Mouse (Mus musculus) forebrain, embryonic 11.5 days (tissue): ENCODE results near the gene Arl5c. TPM values are rescaled to one million over a fixed set of nuclear protein-coding genes. Genes with fewer than 3 reads are reported as not detected.

Experiments
- ATAC-seq: fragments of 200-750 bp; cut with Nextera tagmentation; replicated peaks from 2 replicates; pipeline ENCODE4 v1.8.0; 2017; ENCODE audit warnings: moderate TSS enrichment; ENCODE audit not compliant: low FRiP score
- DNase-seq: peaks from one replicate; pipeline ENCODE4 v3.0.0-alpha.2; 2017; ENCODE audit warnings: low spot score
- H3K27ac ChIP-seq: fragments of 300-500 bp; sonication (generic); 2 replicates; pipeline ENCODE4 v1.5.1; 2014; ENCODE audit warnings: low read depth, low read length
- H3K27me3 ChIP-seq: fragments of 300-500 bp; sonication (generic); 2 replicates; pipeline ENCODE4 v1.6.1; 2014; ENCODE audit warnings: mild to moderate bottlenecking, low read length, mixed read lengths; ENCODE audit not compliant: control insufficient read depth, insufficient read depth
- H3K36me3 ChIP-seq: fragments of 300-500 bp; sonication (generic); 2 replicates; pipeline ENCODE4 v1.6.1; 2014; ENCODE audit warnings: mild to moderate bottlenecking, low read length, moderate library complexity, mixed read lengths; ENCODE audit not compliant: control insufficient read depth, insufficient read depth
- H3K4me1 ChIP-seq: fragments of 300-500 bp; sonication (generic); replicated peaks from 2 replicates; pipeline ENCODE4 v1.6.1; 2014; ENCODE audit warnings: low read length, mixed read lengths; ENCODE audit not compliant: control insufficient read depth, insufficient read depth
- H3K4me2 ChIP-seq: fragments of 300-500 bp; sonication (generic); 2 replicates; pipeline ENCODE4 v1.6.1; 2014; ENCODE audit warnings: low read depth, mild to moderate bottlenecking, low read length, moderate library complexity, mixed read lengths; ENCODE audit not compliant: severe bottlenecking
- H3K4me3 ChIP-seq: fragments of 300-500 bp; sonication (generic); 2 replicates; pipeline ENCODE4 v1.5.1; 2014; ENCODE audit warnings: low read depth, low read length
- H3K9ac ChIP-seq: fragments of 300-500 bp; sonication (generic); 2 replicates; pipeline ENCODE4 v1.6.1; 2014; ENCODE audit warnings: low read length
- H3K9me3 ChIP-seq: fragments of 300-500 bp; sonication (generic); 2 replicates; pipeline ENCODE4 v1.6.1; 2016; ENCODE audit warnings: low read length, mixed read lengths; ENCODE audit not compliant: control insufficient read depth
- WGBS: fragments of 180-500 bp; shearing (Covaris S2); extraction: QIAGEN DNeasy Blood & Tissue Kit; methylation state at CpG from one replicate; pipeline ENCODE4 v1.1.7; 2014; 5-methylcytosine and 5-hydroxymethylcytosine counted together
- polyA plus RNA-seq: library from polyadenylated mRNA; unstranded; fragments of >200 nt; fragmentation: Nextera tagmentation; extraction: Ambion mirVana; gene quantifications from 2 replicates; pipeline ENCODE4 v1.2.1, GENCODE M21; 2014

Arl5c gene
- polyA plus RNA-seq, 1 experiment from 2014 or later: 10.4 TPM

- 87% methylated on average over 7 of the region's 7 CpGs for WGBS
- DNase-seq: no peak
- H3K27me3 ChIP-seq: no peaks in the 10 kb centered on the region
- H3K27ac ChIP-seq: no peak overlapping the region
- no peak overlapping the region for H3K9ac ChIP-seq
- no peak overlapping the region for H3K4me3 ChIP-seq
- H3K9me3 ChIP-seq: no peaks in the 10 kb centered on the region
- H3K36me3 ChIP-seq: no peaks in the 10 kb centered on the region
- no peak for ATAC-seq
- H3K4me1 ChIP-seq: no peaks in the 10 kb centered on the region
- no peak overlapping the region for H3K4me2 ChIP-seq
Measured at GRCm38 (mm10) chr11:97970771-97971170, 25.2 kb downstream of the Arl5c start.

GRCm38 (mm10) chr11:97968385-97968784 is 27.6 kb downstream of the Arl5c start:
- WGBS: 82% methylated on average over 5 of the region's 5 CpGs
- Histone ChIP-seq H3K4me1 (no peaks in the 10 kb centered on the region), H3K9ac (no peak overlapping the region), H3K4me3 (no peak overlapping the region), H3K9me3 (no peaks in the 10 kb centered on the region), H3K36me3 (no peaks in the 10 kb centered on the region), H3K27me3 (no peaks in the 10 kb centered on the region), H3K27ac (no peak overlapping the region), H3K4me2 (no peak overlapping the region)
- ATAC-seq (no peak), DNase-seq (no peak)

GRCm38 (mm10) chr11:97967114-97967513 is 28.9 kb downstream of the Arl5c start:
- no peak for DNase-seq
- Histone ChIP-seq H3K4me3 (no peak overlapping the region), H3K27ac (no peak overlapping the region), H3K36me3 (no peaks in the 10 kb centered on the region), H3K4me1 (no peaks in the 10 kb centered on the region), H3K9me3 (no peaks in the 10 kb centered on the region), H3K4me2 (no peak overlapping the region), H3K9ac (no peak overlapping the region), H3K27me3 (no peaks in the 10 kb centered on the region)
- no peak for ATAC-seq
- 38% methylated on average over 2 of the region's 2 CpGs for WGBS

- 81% methylated on average over 1 of the region's 1 CpGs for WGBS
- Histone ChIP-seq H3K4me1 (no peaks in the 10 kb centered on the region), H3K36me3 (no peaks in the 10 kb centered on the region), H3K9ac (no peak overlapping the region), H3K4me3 (no peak overlapping the region), H3K27ac (no peak overlapping the region), H3K9me3 (no peaks in the 10 kb centered on the region), H3K27me3 (no peaks in the 10 kb centered on the region), H3K4me2 (no peak overlapping the region)
- ATAC-seq (no peak), DNase-seq (no peak)
Measured at GRCm38 (mm10) chr11:97960907-97961306, 35.1 kb downstream of the Arl5c start.

GRCm38 (mm10) chr11:97959300-97959680 is 36.7 kb downstream of the Arl5c start:
- Histone ChIP-seq H3K9me3 (no peaks in the 10 kb centered on the region), H3K4me2 (no peak overlapping the region), H3K27me3 (no peaks in the 10 kb centered on the region), H3K4me3 (no peak overlapping the region), H3K4me1 (no peaks in the 10 kb centered on the region), H3K27ac (no peak overlapping the region), H3K9ac (no peak overlapping the region), H3K36me3 (no peaks in the 10 kb centered on the region)
- ATAC-seq: no peak
- no peak for DNase-seq
- 50% methylated on average over 5 of the region's 5 CpGs for WGBS

- no peaks in the 10 kb centered on the region for H3K27me3 ChIP-seq
- H3K4me1 ChIP-seq: no peaks in the 10 kb centered on the region
- WGBS: 87% methylated on average over 7 of the region's 7 CpGs
- no peak overlapping the region for H3K9ac ChIP-seq
- no peak overlapping the region for H3K4me2 ChIP-seq
- no peak overlapping the region for H3K4me3 ChIP-seq
- ATAC-seq (no peak), DNase-seq (no peak)
- H3K36me3 ChIP-seq: no peaks in the 10 kb centered on the region
- H3K27ac ChIP-seq: no peak overlapping the region
- H3K9me3 ChIP-seq: no peaks in the 10 kb centered on the region
Measured at GRCm38 (mm10) chr11:97958641-97959299, 37.2 kb downstream of the Arl5c start.

GRCm38 (mm10) chr11:97956905-97957560 is 38.9 kb downstream of the Arl5c start:
- H3K4me2 ChIP-seq: no peak overlapping the region
- ATAC-seq: no peak
- no peaks in the 10 kb centered on the region for H3K36me3 ChIP-seq
- no peak overlapping the region for H3K4me3 ChIP-seq
- no peak for DNase-seq
- no peaks in the 10 kb centered on the region for H3K9me3 ChIP-seq
- no peaks in the 10 kb centered on the region for H3K27me3 ChIP-seq
- no peaks in the 10 kb centered on the region for H3K4me1 ChIP-seq
- no peak overlapping the region for H3K9ac ChIP-seq
- H3K27ac ChIP-seq: no peak overlapping the region
- 75% methylated on average over 6 of the region's 6 CpGs for WGBS

GRCm38 (mm10) chr11:97955915-97956314 is 40.1 kb downstream of the Arl5c start:
- no peak overlapping the region for H3K9ac ChIP-seq
- no peaks in the 10 kb centered on the region for H3K27me3 ChIP-seq
- no peak for ATAC-seq
- no peak overlapping the region for H3K27ac ChIP-seq
- H3K4me2 ChIP-seq: no peak overlapping the region
- no peaks in the 10 kb centered on the region for H3K9me3 ChIP-seq
- H3K4me1 ChIP-seq: no peaks in the 10 kb centered on the region
- WGBS: 49% methylated on average over 4 of the region's 4 CpGs
- no peak overlapping the region for H3K4me3 ChIP-seq
- DNase-seq: no peak
- no peaks in the 10 kb centered on the region for H3K36me3 ChIP-seq
